8 mouse cellular contexts compared by ENCODE assay signal in the genomic region with DNA sequence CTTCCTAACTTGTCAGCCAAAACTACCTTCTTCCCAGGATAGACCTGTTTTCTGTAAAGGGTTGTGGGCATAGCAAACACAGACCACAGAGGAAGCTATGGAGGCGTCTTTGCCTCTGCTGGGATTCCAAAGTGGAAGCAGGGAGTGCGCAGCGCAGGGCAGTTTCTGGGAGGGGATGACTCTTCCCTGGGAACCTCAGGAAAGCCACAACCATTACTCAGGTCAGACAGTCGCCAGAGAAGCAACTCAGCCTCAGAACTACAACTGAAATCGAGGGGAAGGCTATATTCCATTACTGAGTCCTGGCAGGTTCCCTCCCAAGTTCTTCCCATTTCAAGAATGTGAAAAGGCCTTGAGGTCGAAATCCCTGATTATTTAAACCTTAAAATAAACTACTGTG. TPM values are rescaled to one million over a fixed set of nuclear protein-coding genes. Genes with fewer than 3 reads are reported as not detected.
DNase-seq lines count a peak whose midpoint lies in the region; ATAC-seq lines count a peak whose summit lies in the region.

No protein-coding gene starts in this region.

- no peak for ATAC-seq in liver, embryonic 11.5 days (replicated peaks; ENCODE audit: low FRiP score)
- ATAC-seq in forebrain, embryonic 11.5 days (replicated peaks; ENCODE audit: low FRiP score), result no peak
- ATAC-seq in limb, embryonic 13.5 days (ENCODE audit: low FRiP score, low read depth), result no peak
- ATAC-seq in neural tube, embryonic 15.5 days (ENCODE audit: low FRiP score), result no peak

- H3K9me3 ChIP-seq in liver, embryonic 11.5 days (ENCODE audit: control insufficient read depth, low read length), result no peaks in the 10 kb centered on the region
- H3K9me3 ChIP-seq in forebrain, embryonic 11.5 days (ENCODE audit: control insufficient read depth, low read length), result no peaks in the 10 kb centered on the region
- H3K9me3 ChIP-seq in limb, embryonic 13.5 days, result no peaks in the 10 kb centered on the region
- H3K9me3 ChIP-seq in neural tube, embryonic 15.5 days (replicated peaks), result no peaks in the 10 kb centered on the region

- WGBS in liver, embryonic 11.5 days, result 41% methylated on average over 6 of the region's 6 CpGs
- 27% methylated on average over 6 of the region's 6 CpGs for WGBS in forebrain, embryonic 11.5 days
- 25% methylated on average over 6 of the region's 6 CpGs for WGBS in limb, embryonic 13.5 days
- WGBS in neural tube, embryonic 15.5 days, result 21% methylated on average over 6 of the region's 6 CpGs

- H3K9ac ChIP-seq in liver, embryonic 11.5 days (ENCODE audit: low read depth, low read length), result no peak overlapping the region
- H3K9ac ChIP-seq in forebrain, embryonic 11.5 days (ENCODE audit: low read length), result peak overlapping the region; percentile 92
- peak overlapping the region; percentile 84; the same call in 1 of the 2 replicates for H3K9ac ChIP-seq in limb, embryonic 13.5 days
- peak overlapping the region; percentile 74 for H3K9ac ChIP-seq in neural tube, embryonic 15.5 days (replicated peaks)

- no peak overlapping the region for H3K27ac ChIP-seq in liver, embryonic 11.5 days (ENCODE audit: low read depth, low read length)
- no peak overlapping the region for H3K27ac ChIP-seq in forebrain, embryonic 11.5 days (ENCODE audit: low read depth, low read length)
- no peak overlapping the region for H3K27ac ChIP-seq in limb, embryonic 13.5 days
- H3K27ac ChIP-seq in neural tube, embryonic 15.5 days (replicated peaks), result peak overlapping the region; percentile 41; the same call in 1 of the 2 replicates

- peak overlapping the region; percentile 78 for H3K4me2 ChIP-seq in liver, embryonic 11.5 days
- peak overlapping the region; percentile 71 for H3K4me2 ChIP-seq in forebrain, embryonic 11.5 days (ENCODE audit: low read depth, low read length, severe bottlenecking)
- peak overlapping the region; percentile 76 for H3K4me2 ChIP-seq in limb, embryonic 13.5 days (replicated peaks)
- H3K4me2 ChIP-seq in neural tube, embryonic 15.5 days, result peak overlapping the region; percentile 80

- H3K4me3 ChIP-seq in liver, embryonic 11.5 days (ENCODE audit: low read depth, low read length), result peak overlapping the region; percentile 75
- H3K4me3 ChIP-seq in forebrain, embryonic 11.5 days (ENCODE audit: low read depth, low read length), result peak overlapping the region; percentile 81
- H3K4me3 ChIP-seq in limb, embryonic 13.5 days, result peak overlapping the region; percentile 77
- peak overlapping the region; percentile 82 for H3K4me3 ChIP-seq in neural tube, embryonic 15.5 days (replicated peaks)

- no peaks in the 10 kb centered on the region for H3K27me3 ChIP-seq in liver, embryonic 11.5 days (replicated peaks; ENCODE audit: control insufficient read depth, insufficient read depth, low read length)
- no peaks in the 10 kb centered on the region for H3K27me3 ChIP-seq in forebrain, embryonic 11.5 days (ENCODE audit: control insufficient read depth, insufficient read depth, low read length)
- H3K27me3 ChIP-seq in limb, embryonic 13.5 days, result no peaks in the 10 kb centered on the region
- no peaks in the 10 kb centered on the region for H3K27me3 ChIP-seq in neural tube, embryonic 15.5 days (replicated peaks)

- no peak for DNase-seq in liver, embryonic 11.5 days (ENCODE audit: low spot score)
- DNase-seq in liver, result no peak
- DNase-seq in forebrain, embryonic 11.5 days (ENCODE audit: low spot score), result no peak
- no peak for DNase-seq in spleen, adult 18-20 months
- no peak for DNase-seq in spleen, postnatal 4 days (ENCODE audit: low spot score in 2 of 2)
- no peak for DNase-seq in retina, embryonic 14.5 days (ENCODE audit: low spot score)

- no peaks in the 10 kb centered on the region for H3K36me3 ChIP-seq in liver, embryonic 11.5 days (ENCODE audit: control insufficient read depth, insufficient read depth, low read length)
- H3K36me3 ChIP-seq in forebrain, embryonic 11.5 days (ENCODE audit: control insufficient read depth, insufficient read depth, low read length), result no peaks in the 10 kb centered on the region
- no peaks in the 10 kb centered on the region for H3K36me3 ChIP-seq in limb, embryonic 13.5 days
- no peaks in the 10 kb centered on the region for H3K36me3 ChIP-seq in neural tube, embryonic 15.5 days

- peaks cover 5% of the 10 kb centered on the region; the same call in 1 of the 2 replicates for H3K4me1 ChIP-seq in liver, embryonic 11.5 days (replicated peaks; ENCODE audit: control insufficient read depth, insufficient read depth, low read length)
- H3K4me1 ChIP-seq in forebrain, embryonic 11.5 days (replicated peaks; ENCODE audit: control insufficient read depth, insufficient read depth, low read length), result peaks cover 5% of the 10 kb centered on the region
- peaks cover 22% of the 10 kb centered on the region for H3K4me1 ChIP-seq in limb, embryonic 13.5 days
- peaks cover 29% of the 10 kb centered on the region for H3K4me1 ChIP-seq in neural tube, embryonic 15.5 days

RNA-seq across cellular contexts. Expression of a gene that starts 51.8 kb away (rescaled TPM):
- polyA plus RNA-seq in liver, embryonic 11.5 days (2014; fragmentation: Nextera tagmentation; extraction: Ambion mirVana), result 14.0 and 14.2 TPM in 2 replicates
- polyA plus RNA-seq in forebrain, embryonic 11.5 days (2014; fragmentation: Nextera tagmentation; extraction: Ambion mirVana), result 32.1 and 36.9 TPM in 2 replicates
- 14.5 and 17.3 TPM in 2 replicates for polyA plus RNA-seq in limb, embryonic 13.5 days (2015; fragmentation: Nextera tagmentation; extraction: Ambion mirVana)
- 10.1 and 15.3 TPM in 2 replicates for polyA plus RNA-seq in neural tube, embryonic 15.5 days (2015; fragmentation: Nextera tagmentation; extraction: Ambion mirVana)
